Mouse (Mus musculus): ENCODE results near the gene Rgl1. TPM values are rescaled to one million over a fixed set of nuclear protein-coding genes. Genes with fewer than 3 reads are reported as not detected.
A peak's percentile ranks its signal among the peaks of the same experiment; 100 is the strongest.

Gene Rgl1
- total RNA-seq (2017) = 7.3 to 16.7 TPM (median 10.5 TPM) in 3 replicates

DNA sequence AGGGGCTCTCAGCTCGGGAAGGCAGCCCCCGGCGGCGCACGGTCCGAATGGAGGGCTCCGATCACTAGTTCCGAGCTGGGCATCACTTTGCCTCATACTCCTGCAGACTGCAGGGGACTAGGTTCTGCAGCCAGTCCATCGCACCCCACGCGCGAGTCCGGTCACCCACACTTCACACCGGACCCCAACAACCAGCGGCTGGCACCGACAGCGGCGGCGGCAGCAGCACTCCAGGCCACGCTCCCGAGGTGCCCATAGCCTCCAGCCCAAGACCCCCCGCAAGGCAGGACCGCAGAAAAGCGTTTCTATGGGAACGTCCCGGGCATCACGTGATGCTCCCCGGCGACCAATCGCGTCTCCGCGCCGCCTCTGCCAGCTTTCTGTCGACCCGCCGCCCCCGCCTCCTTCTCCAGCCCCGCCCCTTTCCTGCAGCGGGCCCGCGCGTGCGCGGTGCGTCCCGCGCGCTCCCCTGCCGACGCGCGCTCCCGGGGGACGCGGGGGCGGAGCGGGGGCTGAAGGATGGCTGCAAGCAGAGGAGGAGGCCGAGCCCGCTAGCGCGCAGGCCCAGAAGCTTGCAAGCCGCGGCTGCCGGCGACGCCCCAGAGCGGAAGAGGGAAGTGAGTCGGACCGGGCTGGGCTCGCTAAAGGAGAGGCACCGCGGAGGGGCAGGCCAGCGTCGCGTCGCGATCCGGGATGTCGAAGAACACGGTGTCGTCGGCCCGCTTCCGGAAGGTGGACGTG, at the start of gene Rgl1, which contains the start of gene Arpc5:
Gene Rgl1, minus strand, starts transcription at position 320 of the 741 bp plus-strand sequence.
Gene Arpc5, plus strand, starts transcription at position 511 of the 741 bp plus-strand sequence.
- peak; percentile 66 for ATAC-seq (replicated peaks; ENCODE audit: insufficient number of reproducible peaks, low FRiP score, low TSS enrichment, poor library complexity, severe bottlenecking)

DNA sequence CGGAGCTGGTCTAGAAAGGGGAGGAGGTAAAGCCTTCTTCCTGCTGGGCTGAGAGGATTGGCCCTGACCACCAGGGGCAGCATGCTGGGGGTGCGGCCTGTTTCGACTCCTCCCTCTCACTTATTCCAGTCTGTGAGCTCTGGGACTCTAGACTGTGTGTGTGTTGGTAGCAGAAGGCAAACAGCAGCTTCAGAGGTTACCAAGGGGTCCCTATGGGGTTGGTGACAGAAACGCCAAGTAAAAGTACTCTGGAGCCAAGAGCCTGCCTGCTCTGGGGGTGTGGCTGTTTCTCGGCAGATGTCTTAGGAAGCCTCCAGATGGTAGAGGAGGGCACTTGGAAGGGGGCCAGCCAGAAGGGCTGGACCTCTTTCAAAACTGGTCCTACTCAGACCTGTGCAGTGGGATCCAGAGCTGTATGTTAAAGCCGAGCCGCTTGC, 49.1 kb upstream of the Rgl1 start:
- 0 out of 2 replicates have a peak, but pooled peaks have one; percentile 27 for ATAC-seq (replicated peaks; ENCODE audit: insufficient number of reproducible peaks, low FRiP score, low TSS enrichment, poor library complexity, severe bottlenecking)

DNA sequence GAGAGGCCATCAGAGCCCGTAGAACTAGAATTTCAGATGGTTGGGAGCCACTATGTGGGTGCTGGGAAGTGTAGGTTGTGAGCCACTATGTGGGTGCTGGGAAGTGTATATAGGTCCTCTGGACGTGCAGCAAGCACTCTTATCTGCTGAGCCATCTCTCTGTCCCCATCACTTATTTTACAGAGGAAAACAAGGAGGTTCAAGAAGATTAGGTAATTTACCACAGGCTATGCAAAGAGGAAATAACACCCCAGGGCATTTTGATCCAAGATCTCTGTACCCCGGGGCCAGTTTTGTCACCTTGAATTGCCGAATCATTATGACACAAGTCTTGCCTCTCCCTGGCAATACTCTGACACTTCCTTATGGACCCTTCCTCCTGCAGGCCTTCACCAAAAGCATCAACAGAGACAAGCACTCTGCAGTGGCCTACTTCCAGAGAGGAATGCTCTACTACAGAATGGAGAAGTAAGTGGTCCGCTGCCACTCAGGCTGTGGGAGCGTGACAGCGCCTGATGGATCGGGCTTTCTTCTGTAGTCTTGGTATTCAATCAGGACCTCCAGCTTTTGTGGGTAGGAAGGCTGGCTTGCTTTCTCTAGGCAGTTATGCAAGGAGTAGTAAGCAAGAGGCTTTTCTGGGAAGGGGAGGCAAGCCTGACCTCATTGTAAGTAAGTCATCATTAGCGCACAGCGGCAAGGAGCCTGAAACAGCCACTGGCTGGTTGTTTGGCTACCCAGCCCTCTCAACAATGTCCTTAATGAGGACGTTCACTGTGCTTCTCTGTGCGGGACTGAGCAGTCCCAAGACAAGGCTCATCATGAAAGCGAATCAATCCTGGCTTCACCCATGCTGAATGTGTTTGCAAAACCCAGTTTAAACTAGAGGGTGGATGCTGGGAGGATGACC, 44.6 kb upstream of the Rgl1 start:
- peak; percentile 33 for ATAC-seq (replicated peaks; ENCODE audit: insufficient number of reproducible peaks, low FRiP score, low TSS enrichment, poor library complexity, severe bottlenecking)

DNA sequence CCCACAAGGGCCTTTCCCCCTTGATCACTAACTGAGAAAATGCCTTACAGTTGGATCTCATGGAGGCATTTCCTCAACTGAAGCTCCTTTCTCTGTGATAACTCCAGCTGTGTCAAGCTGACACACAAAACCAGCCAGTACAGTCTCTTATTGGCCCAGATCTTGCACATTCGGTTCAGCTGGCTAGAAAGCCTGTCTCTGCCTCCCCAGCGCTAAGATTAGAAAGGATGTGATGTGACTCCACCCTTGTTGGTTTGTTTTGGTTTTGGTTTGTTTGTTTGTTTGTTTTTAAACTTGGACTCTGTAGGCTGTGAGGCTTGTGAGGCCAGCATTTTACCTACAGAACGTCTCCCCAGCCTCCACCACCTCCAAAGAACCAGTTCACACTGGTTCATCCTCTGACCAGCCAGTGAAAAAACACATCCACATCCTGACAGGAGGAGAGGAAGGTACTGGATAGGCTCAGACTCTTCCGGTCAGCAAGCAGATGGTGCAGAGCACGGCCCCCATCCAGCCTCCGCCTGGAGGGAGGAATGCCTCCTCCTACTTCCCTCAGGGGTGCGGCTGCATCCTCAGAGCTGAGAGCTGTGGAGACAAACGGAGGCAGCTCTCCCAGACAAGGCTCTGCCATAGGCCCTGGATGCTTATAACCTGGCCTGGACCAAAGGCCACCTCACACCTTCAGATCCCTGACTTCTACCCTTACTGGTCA, 43.5 kb upstream of the Rgl1 start:
- peak; percentile 42 for ATAC-seq (replicated peaks; ENCODE audit: insufficient number of reproducible peaks, low FRiP score, low TSS enrichment, poor library complexity, severe bottlenecking)

DNA sequence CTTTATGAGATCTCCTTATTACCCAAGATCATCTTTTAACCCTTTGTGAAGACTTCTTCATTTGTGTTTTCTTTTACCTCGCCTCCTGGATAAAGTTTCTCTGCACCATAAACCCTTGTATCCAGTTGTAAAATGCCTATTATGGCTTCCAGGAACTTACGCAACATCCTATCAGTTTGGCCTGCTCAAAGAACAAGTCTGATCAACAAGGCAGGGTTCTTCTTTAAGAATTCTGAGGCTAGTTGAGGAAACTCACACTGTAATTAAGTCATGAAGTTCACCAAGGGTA, 42.2 kb upstream of the Rgl1 start:
- no peak for ATAC-seq (replicated peaks; ENCODE audit: insufficient number of reproducible peaks, low FRiP score, low TSS enrichment, poor library complexity, severe bottlenecking)

DNA sequence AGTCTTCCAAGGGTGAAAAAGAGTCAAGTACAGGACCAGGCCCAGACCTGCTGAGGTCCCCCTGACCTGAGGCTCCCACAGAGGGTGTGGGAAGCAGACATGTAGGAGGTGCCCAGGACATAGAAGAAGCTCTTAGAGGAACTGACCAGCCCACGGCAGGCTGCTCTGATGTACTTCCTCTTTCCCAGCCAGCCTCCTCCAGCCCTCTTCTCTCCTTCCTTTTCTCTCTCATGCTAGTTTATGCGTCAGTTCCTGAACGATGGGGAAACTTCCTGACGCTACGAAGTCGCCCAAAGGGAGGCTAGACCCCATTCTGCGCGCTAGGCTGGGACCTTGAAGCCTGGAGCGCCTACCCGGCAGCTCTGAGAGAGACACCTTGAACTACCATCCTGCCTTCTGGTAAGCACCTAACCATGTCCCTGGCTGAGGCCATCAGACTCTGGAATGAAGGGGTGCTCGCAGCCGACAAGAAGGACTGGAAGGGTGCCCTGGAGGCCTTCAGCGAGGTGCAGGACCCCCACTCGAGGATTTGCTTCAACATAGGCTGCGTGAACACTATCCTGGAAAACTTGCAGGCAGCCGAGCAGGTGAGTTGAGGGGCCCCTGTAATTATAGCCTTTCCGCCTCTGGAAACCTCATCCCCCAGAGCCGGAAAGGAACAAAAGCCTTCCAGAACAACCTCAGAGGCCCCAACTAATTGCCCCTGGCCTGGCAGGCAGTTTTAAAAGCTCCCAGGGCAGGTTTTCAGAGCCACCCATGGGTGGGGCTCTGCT, 41.7 kb upstream of the Rgl1 start:
- ATAC-seq (replicated peaks; ENCODE audit: insufficient number of reproducible peaks, low FRiP score, low TSS enrichment, poor library complexity, severe bottlenecking) = peak; percentile 76

DNA sequence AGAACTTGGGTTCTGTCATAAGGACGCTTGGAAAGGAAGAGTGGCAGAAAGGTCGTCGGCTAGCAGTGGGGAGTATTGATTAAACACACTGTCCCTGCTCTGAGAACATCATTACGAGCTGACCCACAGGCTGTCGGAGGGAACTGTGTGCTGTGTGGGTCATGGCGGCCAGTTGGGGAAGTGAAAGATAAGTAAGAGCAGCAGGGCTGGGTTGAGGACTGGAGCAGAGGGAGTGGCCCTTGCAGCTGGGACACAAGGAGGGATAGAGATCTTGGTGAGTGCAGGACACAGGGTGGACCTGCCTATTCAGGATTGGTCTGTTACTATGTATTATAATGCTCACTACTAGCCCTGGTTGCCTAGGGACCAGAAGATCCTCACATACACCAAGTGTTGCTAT, 38.8 kb upstream of the Rgl1 start:
- ATAC-seq (replicated peaks; ENCODE audit: insufficient number of reproducible peaks, low FRiP score, low TSS enrichment, poor library complexity, severe bottlenecking) = peak; percentile 64

DNA sequence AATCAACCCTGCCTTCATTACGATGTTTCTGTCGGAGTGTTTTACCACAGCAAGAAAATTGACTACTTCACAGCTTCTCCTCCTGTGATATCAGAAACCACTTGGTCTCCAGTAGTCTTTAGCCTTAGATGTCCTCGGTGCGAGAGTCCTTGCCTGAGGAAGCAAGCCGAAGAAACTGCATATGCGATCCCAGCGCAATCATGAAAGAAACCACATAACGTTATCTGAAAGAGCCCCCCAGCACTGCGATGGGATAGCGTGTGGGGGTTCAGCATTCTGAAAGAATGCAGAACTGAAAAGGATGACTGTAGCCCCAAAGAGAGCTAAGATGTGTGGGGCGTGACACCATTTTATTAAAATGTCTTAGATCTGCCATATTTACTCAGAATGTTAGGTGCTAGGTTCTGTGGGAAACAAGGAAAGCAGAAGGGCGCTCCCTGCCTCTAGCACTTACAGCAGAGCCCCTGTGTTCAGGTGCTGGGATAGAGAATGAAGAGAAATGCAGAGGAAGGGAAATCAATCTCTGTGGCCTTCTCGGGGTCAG, 34.6 kb upstream of the Rgl1 start:
- no peak for ATAC-seq (replicated peaks; ENCODE audit: insufficient number of reproducible peaks, low FRiP score, low TSS enrichment, poor library complexity, severe bottlenecking)

DNA sequence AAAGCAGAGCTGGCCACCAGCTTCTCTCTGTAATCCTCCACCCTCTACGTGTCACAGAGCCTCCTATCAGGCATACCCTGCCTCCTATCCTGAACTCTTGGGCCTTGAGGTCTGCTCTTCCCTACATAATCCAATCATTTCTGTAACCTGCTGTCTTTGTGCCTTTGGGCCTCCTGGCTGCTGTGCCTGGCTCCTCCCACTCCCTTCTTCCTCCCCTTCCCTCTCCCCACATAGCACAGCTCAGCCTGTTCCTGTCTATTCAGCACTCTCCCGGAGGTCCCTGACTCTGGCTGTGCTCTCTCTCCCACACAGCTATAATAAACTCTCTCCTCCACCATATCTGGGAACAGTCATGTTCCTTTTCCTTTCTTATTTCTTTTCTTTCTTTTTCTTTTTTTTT, 33.7 kb upstream of the Rgl1 start, which contains the start of gene Ncf2:
Gene Ncf2, plus strand, starts transcription at position 298 of the 400 bp plus-strand sequence.
- ATAC-seq (replicated peaks; ENCODE audit: insufficient number of reproducible peaks, low FRiP score, low TSS enrichment, poor library complexity, severe bottlenecking) = no peak

DNA sequence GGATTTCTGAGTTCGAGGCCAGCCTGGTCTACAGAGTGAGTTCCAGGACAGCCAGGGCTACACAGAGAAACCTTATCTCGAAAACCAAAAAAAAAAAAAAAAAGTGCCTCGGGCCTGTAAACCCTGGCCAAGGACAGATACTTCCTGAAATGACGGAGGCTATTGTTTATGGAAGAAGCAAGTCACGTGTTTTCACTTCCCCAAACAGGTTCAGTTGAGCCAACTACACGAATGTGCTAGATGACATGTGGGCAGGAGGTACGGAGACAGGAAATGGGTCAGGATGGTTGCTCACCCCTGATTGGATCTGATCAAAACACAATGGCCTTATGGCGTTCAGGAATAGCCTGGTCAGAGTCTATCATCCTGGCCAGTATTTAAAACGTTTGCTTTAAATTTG, 32.0 kb upstream of the Rgl1 start:
- ATAC-seq (replicated peaks; ENCODE audit: insufficient number of reproducible peaks, low FRiP score, low TSS enrichment, poor library complexity, severe bottlenecking) = peak; percentile 94

DNA sequence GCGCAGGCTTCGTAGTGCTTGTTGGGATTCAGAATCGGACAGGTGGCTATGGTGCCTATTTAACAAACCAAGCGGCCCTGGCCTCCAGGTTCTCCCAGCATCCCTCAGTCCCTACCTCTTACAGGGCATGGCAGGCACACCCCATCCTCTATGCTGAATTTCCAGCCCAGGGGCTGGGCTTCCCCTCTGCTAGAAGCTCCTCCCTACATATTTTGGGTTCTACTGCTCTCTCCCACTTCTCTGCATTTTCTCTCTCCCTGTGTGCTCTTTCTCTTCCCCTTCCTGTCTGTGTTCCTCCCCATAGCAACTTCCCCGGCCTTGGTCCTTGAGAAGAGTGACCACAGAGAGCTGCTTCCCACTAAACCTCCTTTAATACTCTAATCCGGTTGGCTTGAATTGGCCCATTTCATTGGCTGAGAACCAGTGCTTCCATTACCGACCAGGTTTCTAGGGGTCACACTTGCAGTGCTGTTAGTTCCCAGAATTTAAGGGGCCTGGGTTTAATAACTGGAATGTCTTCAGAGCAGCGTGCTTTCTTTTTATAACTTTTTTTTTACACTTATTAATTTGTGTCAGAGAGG, 30.6 kb upstream of the Rgl1 start:
- peak; percentile 57 for ATAC-seq (replicated peaks; ENCODE audit: insufficient number of reproducible peaks, low FRiP score, low TSS enrichment, poor library complexity, severe bottlenecking)

DNA sequence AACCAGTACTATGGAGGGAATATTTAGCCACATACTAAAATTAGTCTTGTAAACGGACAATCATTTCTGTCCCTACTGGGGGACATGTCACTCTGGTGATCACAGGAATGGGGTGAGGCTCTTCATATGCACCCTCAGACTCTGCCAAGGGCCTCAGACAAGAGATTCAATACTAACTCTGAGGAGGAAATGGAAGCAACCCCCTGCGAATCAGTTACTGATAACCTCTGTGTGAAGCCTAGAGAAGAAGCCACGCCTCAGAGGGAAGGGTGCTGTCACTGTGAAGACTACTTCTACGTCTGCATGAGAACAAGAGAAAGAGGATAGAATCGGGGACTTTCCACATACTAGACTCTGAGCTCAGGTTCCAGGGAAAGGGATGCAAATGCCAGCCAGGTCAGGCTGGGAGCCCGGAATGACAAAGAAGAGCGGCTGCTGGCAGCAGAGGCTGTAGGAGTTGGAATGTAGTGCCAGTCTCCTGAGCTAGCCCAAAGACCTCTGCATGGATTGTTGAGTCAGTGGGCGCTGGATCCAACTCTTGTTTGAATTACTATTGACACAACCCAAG, 29.6 kb upstream of the Rgl1 start:
- ATAC-seq (replicated peaks; ENCODE audit: insufficient number of reproducible peaks, low FRiP score, low TSS enrichment, poor library complexity, severe bottlenecking) = no peak

DNA sequence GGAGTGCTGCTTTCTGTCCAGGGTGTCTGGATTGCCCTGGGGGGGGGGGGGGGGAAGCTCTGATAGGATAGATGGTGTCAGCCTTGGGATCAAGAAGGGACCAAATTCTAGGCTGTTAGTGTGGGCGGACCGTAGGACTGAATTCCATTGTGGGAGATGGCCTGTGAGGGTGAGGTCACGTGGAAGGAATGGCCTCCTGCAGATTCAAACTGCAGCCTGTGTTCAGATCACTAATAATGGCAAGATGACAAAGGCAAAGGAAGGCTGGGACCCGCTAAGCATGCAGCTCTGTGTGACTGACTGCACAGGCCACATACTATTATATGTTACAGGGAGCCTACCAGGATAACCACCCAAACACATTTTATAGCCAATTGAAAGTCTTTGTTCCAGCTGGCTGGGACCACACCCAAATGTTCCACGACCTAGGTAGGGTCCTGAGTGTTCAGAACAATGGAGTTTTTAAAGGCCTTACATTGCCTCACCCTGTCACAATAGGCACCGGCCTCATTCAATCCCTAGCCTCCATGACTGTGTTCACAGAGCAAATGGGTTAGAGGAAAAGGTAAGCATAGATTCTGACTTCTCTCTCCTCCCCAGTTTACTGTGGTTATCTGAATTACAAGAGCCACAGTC, 27.5 kb upstream of the Rgl1 start:
- no peak for ATAC-seq (replicated peaks; ENCODE audit: insufficient number of reproducible peaks, low FRiP score, low TSS enrichment, poor library complexity, severe bottlenecking)

DNA sequence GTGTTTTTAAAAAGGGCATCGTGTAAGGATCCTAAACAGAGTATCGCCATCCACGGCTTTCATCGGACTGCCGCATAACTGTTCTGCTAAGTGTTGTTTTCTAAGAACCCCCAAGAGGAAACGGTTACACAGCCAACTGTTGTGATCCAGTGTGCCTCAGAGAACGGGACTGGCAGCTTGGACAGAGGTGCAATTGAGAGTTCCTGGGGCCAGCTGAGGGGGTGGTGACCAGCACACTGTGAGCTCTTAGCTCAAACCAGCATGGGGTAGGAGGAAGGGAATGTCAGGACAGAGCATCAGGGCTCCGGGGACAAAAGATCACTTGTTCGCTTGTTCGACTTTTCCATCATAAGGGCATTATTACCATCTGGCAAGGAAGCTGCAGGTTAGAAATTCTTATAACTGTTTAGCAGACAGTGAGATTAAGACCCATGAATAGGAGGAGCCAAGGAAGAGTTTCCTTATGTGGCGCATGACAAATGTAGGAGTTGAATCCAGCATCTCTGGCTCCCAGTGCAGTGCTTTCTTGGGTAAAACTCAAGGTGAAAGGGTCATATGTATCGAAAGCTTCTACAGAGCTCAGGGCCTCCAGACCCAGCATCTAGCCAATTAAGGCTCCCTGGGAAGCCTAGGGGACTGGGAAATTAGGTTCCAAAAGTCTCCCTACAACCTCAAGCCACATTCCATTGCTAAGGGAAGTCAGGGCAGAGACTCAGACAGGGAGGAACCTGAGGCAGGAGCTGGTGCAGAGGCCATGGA, 26.8 kb upstream of the Rgl1 start:
- no peak for ATAC-seq (replicated peaks; ENCODE audit: insufficient number of reproducible peaks, low FRiP score, low TSS enrichment, poor library complexity, severe bottlenecking)

DNA sequence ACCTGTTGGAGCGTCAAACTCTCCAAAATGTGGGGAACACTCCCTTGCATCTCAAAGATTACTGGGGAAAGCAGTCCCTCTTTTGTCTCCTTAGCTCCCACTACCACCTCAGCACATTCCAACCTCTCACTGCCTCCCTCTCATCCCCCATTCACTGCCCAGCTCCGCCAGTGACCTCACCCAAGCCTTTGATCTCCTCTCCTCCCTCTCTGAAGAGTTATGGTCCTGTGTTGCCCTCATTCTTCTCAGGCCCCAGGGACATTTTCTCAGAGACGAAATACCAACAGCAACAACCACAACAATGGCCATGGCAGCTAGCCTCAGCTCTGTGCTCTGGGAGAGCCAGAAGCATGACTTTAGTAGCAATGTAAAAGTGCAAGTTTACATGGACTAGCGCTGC, 25.1 kb upstream of the Rgl1 start:
- ATAC-seq (replicated peaks; ENCODE audit: insufficient number of reproducible peaks, low FRiP score, low TSS enrichment, poor library complexity, severe bottlenecking) = no peak

DNA sequence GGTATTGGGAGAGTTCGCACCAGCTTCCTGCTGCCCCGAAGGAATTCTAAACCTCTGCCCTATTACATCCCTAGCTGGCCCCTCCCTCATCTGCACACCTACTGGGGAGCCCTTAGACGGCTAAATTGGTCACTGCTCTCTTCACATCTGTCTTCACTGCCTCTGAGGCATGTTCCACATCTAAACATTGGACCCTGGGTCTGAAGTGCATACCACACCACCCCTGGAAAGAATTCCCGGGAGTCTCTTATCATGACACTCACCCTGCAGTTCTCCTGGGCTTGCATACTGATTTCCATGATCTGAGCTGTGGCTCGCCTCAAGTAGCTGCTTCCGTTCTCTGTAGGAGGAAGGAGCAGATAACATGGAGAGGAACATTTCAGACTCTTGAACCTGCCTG, 24.7 kb upstream of the Rgl1 start:
- no peak for ATAC-seq (replicated peaks; ENCODE audit: insufficient number of reproducible peaks, low FRiP score, low TSS enrichment, poor library complexity, severe bottlenecking)

DNA sequence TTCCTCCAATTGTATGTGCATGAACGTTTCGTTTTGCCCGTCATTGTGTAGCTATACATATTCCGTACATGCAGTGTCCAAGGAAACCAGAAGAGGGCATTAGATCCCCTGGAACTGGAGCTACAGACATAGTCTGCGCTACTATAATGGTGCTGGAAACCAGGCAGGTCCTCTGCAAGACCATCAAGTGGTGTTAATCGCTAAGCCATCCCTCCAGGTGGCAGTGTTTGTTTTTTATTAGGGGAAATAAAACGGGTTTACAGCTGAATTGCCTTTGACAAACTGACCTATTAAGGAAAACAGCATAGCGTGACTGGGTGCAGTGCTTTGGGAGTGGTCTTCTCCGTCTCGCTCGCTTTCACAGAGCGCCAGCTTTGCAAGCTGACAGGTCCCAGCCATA, 24.1 kb upstream of the Rgl1 start:
- peak; percentile 60 for ATAC-seq (replicated peaks; ENCODE audit: insufficient number of reproducible peaks, low FRiP score, low TSS enrichment, poor library complexity, severe bottlenecking)

Measured in monocyte, adult 5-6 weeks (primary cell).